Mouse (Mus musculus) forebrain, embryonic 10.5 days (tissue): ENCODE data around the gene Tmem221. TPM values are rescaled to one million over a fixed set of nuclear protein-coding genes. Genes with fewer than 3 reads are reported as not detected.

ENCODE experiments used
- DNase-seq: peaks from one replicate; pipeline ENCODE4 v3.0.0-alpha.2; 2017; ENCODE audit warnings: low spot score; ENCODE audit errors: extremely low spot score
- H3K27ac ChIP-seq: fragments of 300-500 bp; sonication (generic); 2 replicates; pipeline ENCODE4 v1.5.1; 2016; ENCODE audit warnings: mild to moderate bottlenecking
- H3K27me3 ChIP-seq: fragments of 300-500 bp; sonication (generic); 2 replicates; pipeline ENCODE4 v1.6.1; 2016; ENCODE audit warnings: mild to moderate bottlenecking; ENCODE audit not compliant: poor library complexity, severe bottlenecking
- H3K36me3 ChIP-seq: fragments of 300-500 bp; sonication (generic); replicated peaks from 2 replicates; pipeline ENCODE4 v1.6.1; 2016; ENCODE audit warnings: mild to moderate bottlenecking, moderate library complexity
- H3K4me1 ChIP-seq: fragments of 300-500 bp; sonication (generic); 2 replicates; pipeline ENCODE4 v1.6.1; 2016
- H3K4me3 ChIP-seq: fragments of 300-500 bp; sonication (generic); 2 replicates; pipeline ENCODE4 v1.5.1; 2016; ENCODE audit warnings: mild to moderate bottlenecking, moderate library complexity
- H3K9me3 ChIP-seq: fragments of 300-500 bp; sonication (generic); 2 replicates; pipeline ENCODE4 v1.6.1; 2016; ENCODE audit warnings: mild to moderate bottlenecking, moderate library complexity
- WGBS: fragments of 180-500 bp; shearing (Covaris S2); methylation state at CpG from one replicate; pipeline ENCODE4 v1.1.7; 2016; 5-methylcytosine and 5-hydroxymethylcytosine counted together
- polyA plus RNA-seq: library from polyadenylated mRNA; unstranded; fragments of >200 nt; fragmentation: Nextera tagmentation; extraction: Ambion mirVana; gene quantifications from 2 replicates; pipeline ENCODE4 v1.2.1, GENCODE M21; 2016

Tmem221 gene
- polyA plus RNA-seq, 1 experiment from 2014 or later, result 0.17 TPM

DNA sequence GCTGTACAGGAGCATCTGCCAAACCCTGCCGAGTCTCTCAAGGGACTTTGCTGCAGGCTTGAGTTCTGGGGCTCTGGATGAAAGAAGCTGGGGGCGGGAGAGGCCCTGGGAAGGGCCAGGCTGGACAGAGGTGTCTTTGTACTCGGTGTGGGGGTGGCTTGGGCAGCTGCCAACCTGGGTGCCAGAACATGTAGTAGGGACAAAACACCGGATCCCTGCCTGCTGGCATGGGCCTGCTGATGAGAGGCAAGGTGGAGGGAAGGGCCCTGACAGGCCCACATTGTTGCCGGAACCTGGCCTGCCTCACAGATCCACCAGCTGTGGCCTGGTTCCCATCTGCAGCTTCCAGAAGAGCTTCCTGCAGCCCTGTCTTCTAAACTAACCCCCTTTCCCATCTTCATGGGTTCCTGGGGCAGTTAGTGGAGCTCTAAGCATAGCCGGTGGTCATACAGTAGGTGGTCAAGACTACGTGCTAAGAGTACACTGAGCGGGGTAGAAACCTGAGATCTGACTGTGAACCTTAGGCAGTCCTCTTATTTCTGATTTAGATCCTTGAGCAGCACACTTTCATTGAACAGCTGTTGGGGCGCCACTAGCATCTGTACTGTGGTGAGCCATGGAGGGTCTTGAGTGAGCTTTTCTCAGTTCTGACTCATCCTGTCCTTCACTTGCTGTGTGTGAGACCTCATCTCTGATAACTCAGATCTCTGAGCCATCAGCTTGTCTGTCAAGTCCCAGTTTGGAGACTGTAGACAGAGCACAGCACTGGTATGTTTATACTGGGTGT, 14.4 kb upstream of the Tmem221 start:
- 84% methylated on average over 9 of the region's 9 CpGs for WGBS
- no peak for DNase-seq
- Histone ChIP-seq H3K9me3 (no peaks in the 10 kb centered on the region), H3K36me3 (no peaks in the 10 kb centered on the region), H3K4me3 (no peak overlapping the region), H3K27ac (no peak overlapping the region), H3K27me3 (peaks cover 21% of the 10 kb centered on the region), H3K4me1 (peaks cover 41% of the 10 kb centered on the region)

DNA sequence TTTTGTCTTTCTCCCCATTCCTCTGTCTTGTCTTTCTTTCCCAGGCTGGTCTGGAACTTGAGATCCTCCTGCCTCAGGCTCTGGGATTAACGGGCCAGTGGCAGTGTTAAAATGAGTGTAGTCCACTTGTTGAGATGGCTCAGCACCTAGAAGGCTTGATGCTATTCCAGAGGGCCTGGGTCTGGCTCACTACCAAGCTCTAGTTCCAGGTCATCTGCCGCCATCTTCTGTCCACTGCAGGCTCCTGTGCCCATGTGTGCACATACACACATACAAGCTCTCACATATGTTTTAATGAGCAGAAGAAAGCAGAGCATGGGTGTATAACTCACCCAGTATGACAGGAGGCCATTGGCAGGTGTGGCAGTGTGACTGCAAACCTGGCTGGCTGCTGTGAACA, 13.4 kb upstream of the Tmem221 start:
- no peak overlapping the region for H3K27ac ChIP-seq
- DNase-seq, result no peak
- 94% methylated on average over 2 of the region's 2 CpGs for WGBS
- no peak overlapping the region for H3K4me3 ChIP-seq
- H3K4me1 ChIP-seq, result peaks cover 41% of the 10 kb centered on the region
- no peaks in the 10 kb centered on the region for H3K9me3 ChIP-seq
- H3K36me3 ChIP-seq, result no peaks in the 10 kb centered on the region
- H3K27me3 ChIP-seq, result peaks cover 30% of the 10 kb centered on the region

DNA sequence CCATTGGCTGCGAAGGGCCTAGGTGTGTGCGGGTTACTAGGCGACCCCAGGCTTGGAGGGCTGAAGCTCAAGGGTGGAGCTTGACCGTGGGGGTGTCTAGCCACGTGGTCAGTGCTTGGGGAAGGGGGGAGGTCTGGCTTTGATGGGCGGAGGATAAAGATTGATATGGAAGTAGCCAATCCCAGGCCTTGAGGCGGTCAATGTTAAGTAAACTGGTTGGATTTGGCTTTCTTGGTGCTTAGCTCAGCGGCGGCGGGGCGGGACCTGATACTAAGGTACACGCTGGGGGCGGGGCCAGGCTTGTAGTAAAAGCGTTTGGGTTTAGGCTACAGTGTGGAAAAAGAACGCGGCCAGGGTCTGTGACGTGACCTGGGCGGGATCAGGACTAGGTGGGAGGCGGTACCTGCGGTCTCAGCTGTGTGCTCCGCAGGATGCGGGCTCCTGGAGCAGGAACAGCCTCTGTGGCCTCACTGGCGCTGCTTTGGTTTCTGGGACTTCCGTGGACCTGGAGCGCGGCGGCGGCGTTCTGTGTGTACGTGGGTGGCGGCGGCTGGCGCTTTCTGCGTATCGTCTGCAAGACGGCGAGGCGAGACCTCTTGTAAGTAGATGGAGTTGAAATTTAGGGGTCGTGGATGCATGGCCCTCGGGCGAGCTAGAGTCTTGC, 11.8 kb upstream of the Tmem221 start:
- peak overlapping the region; percentile 67 for H3K4me3 ChIP-seq
- H3K9me3 ChIP-seq, result no peaks in the 10 kb centered on the region
- H3K27ac ChIP-seq, result peak overlapping the region; percentile 82
- H3K27me3 ChIP-seq, result peaks cover 47% of the 10 kb centered on the region
- peak; percentile 89 for DNase-seq
- H3K36me3 ChIP-seq, result no peaks in the 10 kb centered on the region
- under 1% methylated on average over 41 of the region's 41 CpGs for WGBS
- peaks cover 41% of the 10 kb centered on the region for H3K4me1 ChIP-seq

- Histone ChIP-seq H3K4me1 (peaks cover 41% of the 10 kb centered on the region), H3K27me3 (peaks cover 53% of the 10 kb centered on the region), H3K4me3 (peak overlapping the region; percentile 67), H3K9me3 (no peaks in the 10 kb centered on the region), H3K27ac (peak overlapping the region; percentile 82), H3K36me3 (no peaks in the 10 kb centered on the region)
- under 1% methylated on average over 51 of the region's 51 CpGs for WGBS
- peak; percentile 89 for DNase-seq
Measured at GRCm38 (mm10) chr8:71569366-71570290, 11.0 kb upstream of the Tmem221 start.

- no peak for DNase-seq
- Histone ChIP-seq H3K36me3 (no peaks in the 10 kb centered on the region), H3K4me3 (peak overlapping the region; percentile 67), H3K27me3 (peaks cover 60% of the 10 kb centered on the region), H3K27ac (peak overlapping the region; percentile 82), H3K4me1 (peaks cover 41% of the 10 kb centered on the region), H3K9me3 (peaks cover 5% of the 10 kb centered on the region; the same call in 1 of the 2 replicates)
- 17% methylated on average over 6 of the region's 6 CpGs for WGBS
Measured at GRCm38 (mm10) chr8:71568941-71569340, 10.3 kb upstream of the Tmem221 start.

DNA sequence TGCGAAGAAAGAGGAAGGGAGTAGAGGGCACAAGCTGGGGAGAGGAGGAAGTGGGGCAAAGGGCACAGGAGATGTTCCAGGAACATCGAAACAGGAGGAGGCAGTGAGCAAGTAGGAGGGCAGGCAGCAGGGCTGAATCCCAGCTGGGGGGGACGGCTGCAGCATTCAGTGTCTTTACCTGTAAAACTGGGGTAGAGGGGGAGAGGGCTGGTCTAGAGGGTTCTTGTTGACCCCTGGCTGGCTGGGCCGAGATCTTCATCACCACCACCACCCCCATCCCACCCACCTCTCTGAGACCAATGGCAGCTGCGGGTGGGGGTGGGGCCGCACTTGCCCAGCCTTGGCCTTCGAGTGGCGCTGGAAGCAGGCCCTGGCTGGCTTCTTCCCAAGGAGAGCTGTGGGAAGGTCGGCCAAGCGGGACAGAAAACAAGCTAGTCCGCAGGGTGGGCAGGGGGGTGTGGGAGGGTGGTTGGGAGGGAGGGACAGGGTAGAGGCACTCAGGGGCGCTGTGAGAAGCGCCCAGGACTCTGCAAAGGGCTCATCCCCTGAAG, 9.8 kb upstream of the Tmem221 start, which contains the start of gene Slc27a1:
Gene Slc27a1, plus strand, starts transcription at position 496 of the 551 bp plus-strand sequence.
- no peak for DNase-seq
- Histone ChIP-seq H3K4me1 (peaks cover 41% of the 10 kb centered on the region), H3K27me3 (peaks cover 64% of the 10 kb centered on the region), H3K4me3 (peak within 1 kb of the TSS; percentile 67), H3K9me3 (peaks cover 7% of the 10 kb centered on the region; the same call in 1 of the 2 replicates), H3K36me3 (no peaks in the 10 kb centered on the region), H3K27ac (peak within 1 kb of the TSS; percentile 82)
- 12% methylated on average over 13 of the region's 13 CpGs for WGBS

- Histone ChIP-seq H3K9me3 (peaks cover 7% of the 10 kb centered on the region; the same call in 1 of the 2 replicates), H3K4me3 (no peak overlapping the region), H3K27me3 (peaks cover 73% of the 10 kb centered on the region), H3K36me3 (no peaks in the 10 kb centered on the region), H3K4me1 (peaks cover 40% of the 10 kb centered on the region), H3K27ac (no peak overlapping the region)
- WGBS, result 80% methylated on average over 7 of the region's 7 CpGs
- DNase-seq, result no peak
Measured at GRCm38 (mm10) chr8:71567587-71567986, 8.9 kb upstream of the Tmem221 start.

- Histone ChIP-seq H3K9me3 (peaks cover 7% of the 10 kb centered on the region; the same call in 1 of the 2 replicates), H3K27me3 (peaks cover 77% of the 10 kb centered on the region)
Measured at GRCm38 (mm10) chr8:71566501-71566900, 7.8 kb upstream of the Tmem221 start, which contains the start of gene Nxnl1. Gene Nxnl1 (minus strand): TSS chr8:71566601.

DNA sequence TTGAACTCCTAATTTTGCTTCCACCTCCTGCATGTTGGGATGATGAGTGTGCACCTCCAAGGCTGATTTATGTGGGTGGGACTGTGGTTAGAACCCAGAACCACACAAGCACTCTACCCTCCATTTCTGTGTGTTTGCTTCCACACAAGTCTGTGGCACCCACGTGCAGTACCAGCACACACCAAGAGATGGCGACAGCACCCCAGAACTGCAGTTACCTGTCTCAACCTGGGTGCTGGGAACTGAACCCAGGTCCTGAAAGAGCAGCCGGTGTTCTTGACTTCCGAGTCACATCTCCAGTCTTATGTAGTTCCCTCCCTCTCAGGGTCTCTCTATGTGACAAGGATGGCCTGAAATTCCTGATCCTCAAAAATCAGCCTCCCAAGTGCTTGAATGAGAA, 5.3 kb upstream of the Tmem221 start:
- Histone ChIP-seq H3K9me3 (peaks cover 7% of the 10 kb centered on the region; the same call in 1 of the 2 replicates), H3K27ac (no peak overlapping the region), H3K4me1 (peaks cover 20% of the 10 kb centered on the region), H3K27me3 (peaks cover 98% of the 10 kb centered on the region), H3K36me3 (no peaks in the 10 kb centered on the region), H3K4me3 (no peak overlapping the region)
- 86% methylated on average over 4 of the region's 4 CpGs for WGBS
- no peak for DNase-seq

More at GRCm38 (mm10) chr8:71566501-71566900, 7.8 kb upstream of the Tmem221 start, which contains the start of gene Nxnl1:
- no peaks in the 10 kb centered on the region for H3K36me3 ChIP-seq
- H3K27ac ChIP-seq, result no peak within 1 kb of the TSS
- no peak within 1 kb of the TSS for H3K4me3 ChIP-seq
- 57% methylated on average over 3 of the region's 3 CpGs for WGBS
- H3K4me1 ChIP-seq, result peaks cover 42% of the 10 kb centered on the region
- DNase-seq, result no peak

DNA sequence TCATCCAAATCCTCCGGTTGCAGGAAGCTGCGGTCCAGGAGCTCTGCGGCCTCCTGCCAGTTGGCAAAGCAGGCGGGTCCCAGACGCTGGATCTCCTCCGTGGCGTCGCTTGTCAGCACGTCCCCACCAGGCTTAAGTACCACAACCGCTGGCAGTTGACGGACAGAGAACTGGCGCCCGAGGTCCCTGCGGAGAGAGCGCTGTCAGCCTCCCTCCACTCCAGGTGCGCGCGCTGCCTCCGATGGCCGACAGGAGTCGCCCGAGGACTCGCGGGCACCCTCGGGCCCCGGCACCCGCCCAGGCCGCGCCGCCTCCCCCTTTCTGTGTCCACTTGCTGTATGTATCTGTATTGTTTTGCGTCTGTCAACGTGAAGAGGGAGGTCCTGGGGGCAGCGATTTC, 4.1 kb upstream of the Tmem221 start:
- H3K4me3 ChIP-seq, result peak overlapping the region; percentile 40
- 0 out of 2 replicates have a peak overlapping the region, but pooled peaks have one; percentile 26 for H3K27ac ChIP-seq
- H3K4me1 ChIP-seq, result peaks cover 22% of the 10 kb centered on the region
- peak; percentile 70 for DNase-seq
- H3K9me3 ChIP-seq, result peaks cover 7% of the 10 kb centered on the region; the same call in 1 of the 2 replicates
- under 1% methylated on average over 33 of the region's 33 CpGs for WGBS
- H3K36me3 ChIP-seq, result no peaks in the 10 kb centered on the region
- H3K27me3 ChIP-seq, result peaks cover 98% of the 10 kb centered on the region

GRCm38 (mm10) chr8:71561401-71561800, 2.7 kb upstream of the Tmem221 start:
- H3K4me1 ChIP-seq, result peaks cover 22% of the 10 kb centered on the region
- no peak overlapping the region for H3K4me3 ChIP-seq
- WGBS, result 4% methylated on average over 15 of the region's 15 CpGs
- peaks cover 98% of the 10 kb centered on the region for H3K27me3 ChIP-seq
- no peak overlapping the region for H3K27ac ChIP-seq
- H3K36me3 ChIP-seq, result no peaks in the 10 kb centered on the region
- DNase-seq, result peak; percentile 80
- H3K9me3 ChIP-seq, result peaks cover 7% of the 10 kb centered on the region; the same call in 1 of the 2 replicates

- Histone ChIP-seq H3K36me3 (no peaks in the 10 kb centered on the region), H3K9me3 (peaks cover 7% of the 10 kb centered on the region; the same call in 1 of the 2 replicates), H3K4me1 (peaks cover 22% of the 10 kb centered on the region), H3K27ac (no peak overlapping the region), H3K27me3 (peaks cover 98% of the 10 kb centered on the region), H3K4me3 (no peak overlapping the region)
- DNase-seq, result no peak
- WGBS, result 83% methylated on average over 5 of the region's 5 CpGs
Measured at GRCm38 (mm10) chr8:71560765-71561164, 2.1 kb upstream of the Tmem221 start.
